In genomic region chr8:86550516-86550915, GRCm38 (mm10) we compare ENCODE assay signal across 38 mouse cellular contexts. TPM values are rescaled to one million over a fixed set of nuclear protein-coding genes. Genes with fewer than 3 reads are reported as not detected.
"Had no signal": no experiment of that assay in that cellular context is flagged by ENCODE, and none has a peak within 500 bp of the region (broad histone marks: within the 10 kb centered on the region; RNA-seq: fewer than 3 reads in every experiment).

No protein-coding gene starts in this region.

- H3K4me1 ChIP-seq: heart, embryonic 12.5 days; heart, embryonic 13.5 days; heart, embryonic 15.5 days; hindbrain, embryonic 12.5 days; hindbrain, embryonic 13.5 days; hindbrain, embryonic 15.5 days; intestine, embryonic 15.5 days; kidney, embryonic 15.5 days had no signal

- H3K27ac ChIP-seq: heart, embryonic 13.5 days; heart, embryonic 15.5 days; hindbrain, embryonic 12.5 days; hindbrain, embryonic 13.5 days; hindbrain, embryonic 14.5 days; hindbrain, embryonic 15.5 days; hindbrain, postnatal 0 days; intestine, embryonic 15.5 days; kidney, embryonic 15.5 days; kidney, postnatal 0 days; layer of hippocampus, adult 2 months; left cerebral cortex, adult 2 months had no signal

- H3K9me3 ChIP-seq: heart, embryonic 13.5 days; heart, embryonic 15.5 days; hindbrain, embryonic 12.5 days; hindbrain, embryonic 13.5 days; hindbrain, embryonic 15.5 days; intestine, embryonic 15.5 days; kidney, embryonic 15.5 days had no signal

- H3K9ac ChIP-seq: heart, embryonic 12.5 days; heart, embryonic 13.5 days; heart, embryonic 15.5 days; hindbrain, embryonic 12.5 days; hindbrain, embryonic 13.5 days; hindbrain, embryonic 14.5 days; hindbrain, embryonic 15.5 days; intestine, embryonic 15.5 days; kidney, embryonic 15.5 days had no signal

- H3K27me3 ChIP-seq: heart, embryonic 12.5 days; heart, embryonic 13.5 days; heart, embryonic 15.5 days; hindbrain, embryonic 12.5 days; hindbrain, embryonic 13.5 days; hindbrain, embryonic 15.5 days; intestine, embryonic 15.5 days; kidney, embryonic 15.5 days had no signal

- DNase-seq: heart, postnatal 10 days; heart, postnatal 14 days; heart, postnatal 36 days; heart, postnatal 4 days; kidney, adult 11 months; kidney, adult 18-20 months; kidney, adult 2 months; kidney, adult 8-10 months; kidney, adult 9 months; kidney, postnatal 10 days; kidney, postnatal 14 days; kidney, postnatal 25 days; kidney, postnatal 36 days; kidney, postnatal 4 days; layer of hippocampus, adult 9-11 months; layer of hippocampus, postnatal 36 days had no signal

- H3K36me3 ChIP-seq: heart, embryonic 12.5 days; heart, embryonic 13.5 days; heart, embryonic 15.5 days; hindbrain, embryonic 12.5 days; hindbrain, embryonic 13.5 days; hindbrain, embryonic 15.5 days; intestine, embryonic 15.5 days; kidney, embryonic 15.5 days had no signal

- H3K4me3 ChIP-seq: heart, embryonic 12.5 days; heart, embryonic 13.5 days; heart, embryonic 15.5 days; hindbrain, embryonic 12.5 days; hindbrain, embryonic 13.5 days; hindbrain, embryonic 15.5 days; intestine, embryonic 15.5 days; kidney, embryonic 15.5 days; layer of hippocampus, adult 2 months; left cerebral cortex, adult 2 months had no signal

- H3K4me2 ChIP-seq: heart, embryonic 11.5 days; heart, embryonic 12.5 days; heart, embryonic 13.5 days; heart, embryonic 15.5 days; hindbrain, embryonic 12.5 days; hindbrain, embryonic 13.5 days; hindbrain, embryonic 14.5 days; hindbrain, embryonic 15.5 days; intestine, embryonic 15.5 days; kidney, embryonic 15.5 days had no signal

- ATAC-seq: hindbrain, embryonic 16.5 days; hindbrain, postnatal 0 days; inflammation-experienced regulatory T-cells, adult 6 months; intestine, embryonic 15.5 days; intestine, embryonic 16.5 days had no signal

RNA-seq across cellular contexts. Expression of gene Abcc12, which starts 30.0 kb away (rescaled TPM):
- total RNA-seq: heart, postnatal 25 days; heart, postnatal 36 days; hematopoietic stem cell, adult 5-6 weeks had no signal
- polyA plus RNA-seq: heart, embryonic 11.5 days; heart, embryonic 12.5 days; heart, embryonic 13.5 days; heart, embryonic 14.5 days; heart, postnatal 0 days; hindbrain, embryonic 11.5 days; inflammation-experienced regulatory T-cells, adult 6 months had no signal
